Mouse (Mus musculus): ENCODE measurements around the gene Zgrf1.

The Zgrf1 gene

GRCm38 (mm10) chr3:127630190-127630589 lies 76.9 kb downstream of the Zgrf1 start:
- H3K27me3 ChIP-seq (ENCODE audit: insufficient read depth, low read length): peaks cover 95% of the 10 kb centered on the region
- H3K4me3 ChIP-seq (replicated peaks; ENCODE audit: low read length): no peak overlapping the region
- H3K9me3 ChIP-seq (ENCODE audit: low read length): no peaks in the 10 kb centered on the region
- no peaks in the 10 kb centered on the region for H3K36me3 ChIP-seq (ENCODE audit: insufficient read depth, low read length)
- no peak for TF ChIP-seq POU5F1 (IDR thresholded peaks at IDR 0.05; ENCODE audit: borderline replicate concordance, low read length)
- TF ChIP-seq NANOG (IDR thresholded peaks at IDR 0.05; ENCODE audit: borderline replicate concordance, low read length): no peak
- TF ChIP-seq CTCF (conservative IDR thresholded peaks at IDR 0.05; ENCODE audit: low read length): no peak
- peaks cover 52% of the 10 kb centered on the region for H3K4me1 ChIP-seq (replicated peaks; ENCODE audit: low read depth, low read length)

- peaks cover 94% of the 10 kb centered on the region for H3K27me3 ChIP-seq (ENCODE audit: insufficient read depth, low read length)
- no peaks in the 10 kb centered on the region for H3K9me3 ChIP-seq (ENCODE audit: low read length)
- TF ChIP-seq CTCF (conservative IDR thresholded peaks at IDR 0.05; ENCODE audit: low read length) (no peak), POU5F1 (IDR thresholded peaks at IDR 0.05; ENCODE audit: borderline replicate concordance, low read length) (no peak)
- no peaks in the 10 kb centered on the region for H3K36me3 ChIP-seq (ENCODE audit: insufficient read depth, low read length)
- H3K4me1 ChIP-seq (replicated peaks; ENCODE audit: low read depth, low read length): peaks cover 47% of the 10 kb centered on the region
- H3K4me3 ChIP-seq (replicated peaks; ENCODE audit: low read length): no peak overlapping the region
Measured at GRCm38 (mm10) chr3:127630735-127631372, 77.6 kb downstream of the Zgrf1 start.

- Histone ChIP-seq H3K9me3 (ENCODE audit: low read length) (no peaks in the 10 kb centered on the region), H3K27me3 (ENCODE audit: insufficient read depth, low read length) (peaks cover 90% of the 10 kb centered on the region), H3K4me3 (replicated peaks; ENCODE audit: low read length) (no peak overlapping the region), H3K36me3 (ENCODE audit: insufficient read depth, low read length) (no peaks in the 10 kb centered on the region), H3K4me1 (replicated peaks; ENCODE audit: low read depth, low read length) (peaks cover 47% of the 10 kb centered on the region)
- TF ChIP-seq POU5F1 (IDR thresholded peaks at IDR 0.05; ENCODE audit: borderline replicate concordance, low read length) (no peak), NANOG (IDR thresholded peaks at IDR 0.05; ENCODE audit: borderline replicate concordance, low read length) (no peak), CTCF (conservative IDR thresholded peaks at IDR 0.05; ENCODE audit: low read length) (no peak)
Measured at GRCm38 (mm10) chr3:127631582-127631981, 78.3 kb downstream of the Zgrf1 start.

GRCm38 (mm10) chr3:127632531-127632930 lies 79.2 kb downstream of the Zgrf1 start:
- Histone ChIP-seq H3K4me1 (replicated peaks; ENCODE audit: low read depth, low read length) (peaks cover 40% of the 10 kb centered on the region), H3K36me3 (ENCODE audit: insufficient read depth, low read length) (no peaks in the 10 kb centered on the region)
- no peak for TF ChIP-seq CTCF (conservative IDR thresholded peaks at IDR 0.05; ENCODE audit: low read length)
- no peak for TF ChIP-seq POU5F1 (IDR thresholded peaks at IDR 0.05; ENCODE audit: borderline replicate concordance, low read length)
- TF ChIP-seq NANOG (IDR thresholded peaks at IDR 0.05; ENCODE audit: borderline replicate concordance, low read length): no peak

GRCm38 (mm10) chr3:127633080-127634032 lies 80.1 kb downstream of the Zgrf1 start, which contains the start of gene Neurog2:
Gene Neurog2 (plus strand): TSS chr3:127633135.
- Histone ChIP-seq H3K4me3 (replicated peaks; ENCODE audit: low read length) (peak within 1 kb of the TSS; percentile 77), H3K27me3 (ENCODE audit: insufficient read depth, low read length) (peaks cover 89% of the 10 kb centered on the region), H3K36me3 (ENCODE audit: insufficient read depth, low read length) (no peaks in the 10 kb centered on the region), H3K4me1 (replicated peaks; ENCODE audit: low read depth, low read length) (peaks cover 34% of the 10 kb centered on the region), H3K9me3 (ENCODE audit: low read length) (no peaks in the 10 kb centered on the region)
- TF ChIP-seq CTCF (conservative IDR thresholded peaks at IDR 0.05; ENCODE audit: low read length): no peak
- TF ChIP-seq NANOG (IDR thresholded peaks at IDR 0.05; ENCODE audit: borderline replicate concordance, low read length): no peak
- TF ChIP-seq POU5F1 (IDR thresholded peaks at IDR 0.05; ENCODE audit: borderline replicate concordance, low read length): no peak

More at GRCm38 (mm10) chr3:127632531-127632930, 79.2 kb downstream of the Zgrf1 start:
- H3K27me3 ChIP-seq (ENCODE audit: insufficient read depth, low read length): peaks cover 89% of the 10 kb centered on the region
- peak overlapping the region; percentile 77 for H3K4me3 ChIP-seq (replicated peaks; ENCODE audit: low read length)
- no peaks in the 10 kb centered on the region for H3K9me3 ChIP-seq (ENCODE audit: low read length)

GRCm38 (mm10) chr3:127634101-127634983 lies 81.1 kb downstream of the Zgrf1 start:
- Histone ChIP-seq H3K4me3 (replicated peaks; ENCODE audit: low read length) (peak overlapping the region; percentile 77), H3K9me3 (ENCODE audit: low read length) (no peaks in the 10 kb centered on the region), H3K36me3 (ENCODE audit: insufficient read depth, low read length) (no peaks in the 10 kb centered on the region), H3K4me1 (replicated peaks; ENCODE audit: low read depth, low read length) (peaks cover 28% of the 10 kb centered on the region), H3K27me3 (ENCODE audit: insufficient read depth, low read length) (peaks cover 92% of the 10 kb centered on the region)
- TF ChIP-seq NANOG (IDR thresholded peaks at IDR 0.05; ENCODE audit: borderline replicate concordance, low read length) (no peak), CTCF (conservative IDR thresholded peaks at IDR 0.05; ENCODE audit: low read length) (no peak; the same call in 1 of the 2 replicates), POU5F1 (IDR thresholded peaks at IDR 0.05; ENCODE audit: borderline replicate concordance, low read length) (no peak)

- TF ChIP-seq POU5F1 (IDR thresholded peaks at IDR 0.05; ENCODE audit: borderline replicate concordance, low read length): no peak
- TF ChIP-seq NANOG (IDR thresholded peaks at IDR 0.05; ENCODE audit: borderline replicate concordance, low read length): no peak
- no peak for TF ChIP-seq CTCF (conservative IDR thresholded peaks at IDR 0.05; ENCODE audit: low read length)
- H3K36me3 ChIP-seq (ENCODE audit: insufficient read depth, low read length): no peaks in the 10 kb centered on the region
- peaks cover 34% of the 10 kb centered on the region for H3K4me1 ChIP-seq (replicated peaks; ENCODE audit: low read depth, low read length)
- no peaks in the 10 kb centered on the region for H3K9me3 ChIP-seq (ENCODE audit: low read length)
- peaks cover 92% of the 10 kb centered on the region for H3K27me3 ChIP-seq (ENCODE audit: insufficient read depth, low read length)
- peak overlapping the region; percentile 77 for H3K4me3 ChIP-seq (replicated peaks; ENCODE audit: low read length)
Measured at GRCm38 (mm10) chr3:127634984-127635349, 81.7 kb downstream of the Zgrf1 start.
